Mouse (Mus musculus) megakaryocyte-erythroid progenitor cell, adult 5-6 weeks (primary cell): ENCODE measurements around the gene Mapk13. TPM values are rescaled to one million over a fixed set of nuclear protein-coding genes. Genes with fewer than 3 reads are reported as not detected.
"Not testable (repeated sequence)": the region's sequence is repeated elsewhere in the genome, so short reads cannot be mapped to it uniquely, and the experiment has no call there.

Experiments used
- ATAC-seq: replicated peaks from 2 replicates; pipeline ENCODE4 v1.8.0; 2016; ENCODE audit warnings: mild to moderate bottlenecking, inconsistent platforms; ENCODE audit not compliant: severe bottlenecking, poor library complexity, low FRiP score, low TSS enrichment
- total RNA-seq, 2 experiments: library from RNA; stranded (forward) in 1 of 2; stranded (reverse) in 1 of 2; fragments of 200-1000, 215-1000 nt in 1 of 2; fragments of >200 nt in 1 of 2; fragmentation: Nextera tagmentation in 1 of 2; gene quantifications; 2 replicates each; pipeline ENCODE4 v1.2.3; 2014 to 2017

Mapk13 gene
- total RNA-seq, 2 experiments from 2014 or later = not detected

GRCm38 (mm10) chr17:28806770-28807169 is 37.7 kb downstream of the Mapk13 start:
- no peak for ATAC-seq

- no peak for ATAC-seq
These were observed 39.6 kb downstream of the Mapk13 start for GRCm38 (mm10) chr17:28808714-28809113.

GRCm38 (mm10) chr17:28809175-28809831 is 40.2 kb downstream of the Mapk13 start:
- ATAC-seq = peak; percentile 66

- ATAC-seq = no peak
These were observed 43.2 kb downstream of the Mapk13 start for GRCm38 (mm10) chr17:28812345-28812744.

- ATAC-seq = no peak
These were observed 45.5 kb downstream of the Mapk13 start for GRCm38 (mm10) chr17:28814529-28815097.

GRCm38 (mm10) chr17:28815384-28816004 is 46.4 kb downstream of the Mapk13 start:
- no peak for ATAC-seq

GRCm38 (mm10) chr17:28816326-28816725 is 47.2 kb downstream of the Mapk13 start:
- ATAC-seq = not testable (repeated sequence)

GRCm38 (mm10) chr17:28816875-28817811 is 48.0 kb downstream of the Mapk13 start:
- no peak for ATAC-seq

- no peak for ATAC-seq
These were observed 51.1 kb downstream of the Mapk13 start for GRCm38 (mm10) chr17:28820189-28820588.

- peak; percentile 99 for ATAC-seq
These were observed 54.1 kb downstream of the Mapk13 start for GRCm38 (mm10) chr17:28823004-28823745.

GRCm38 (mm10) chr17:28823749-28824148 is 54.7 kb downstream of the Mapk13 start:
- no peak for ATAC-seq

- no peak for ATAC-seq
These were observed 55.8 kb downstream of the Mapk13 start for GRCm38 (mm10) chr17:28824896-28825295.

GRCm38 (mm10) chr17:28825359-28826041 is 56.4 kb downstream of the Mapk13 start:
- no peak for ATAC-seq

- ATAC-seq = no peak
These were observed 58.7 kb downstream of the Mapk13 start for GRCm38 (mm10) chr17:28827665-28828231.

GRCm38 (mm10) chr17:28829120-28829519 is 60.0 kb downstream of the Mapk13 start:
- ATAC-seq = peak; percentile 83
